Mouse (Mus musculus) liver, embryonic 14.5 days (tissue): Measurements from ENCODE around the gene Col4a1.

ENCODE experiments used
- CTCF ChIP-seq: IDR thresholded peaks from 2 replicates; pipeline ENCODE4 v1.5.1; 2016; ENCODE audit warnings: antibody characterized with exemption, low read depth, control low read depth
- EP300 ChIP-seq: IDR thresholded peaks from 2 replicates; pipeline ENCODE4 v1.6.1; 2016; ENCODE audit warnings: antibody characterized with exemption, low read depth

DNA sequence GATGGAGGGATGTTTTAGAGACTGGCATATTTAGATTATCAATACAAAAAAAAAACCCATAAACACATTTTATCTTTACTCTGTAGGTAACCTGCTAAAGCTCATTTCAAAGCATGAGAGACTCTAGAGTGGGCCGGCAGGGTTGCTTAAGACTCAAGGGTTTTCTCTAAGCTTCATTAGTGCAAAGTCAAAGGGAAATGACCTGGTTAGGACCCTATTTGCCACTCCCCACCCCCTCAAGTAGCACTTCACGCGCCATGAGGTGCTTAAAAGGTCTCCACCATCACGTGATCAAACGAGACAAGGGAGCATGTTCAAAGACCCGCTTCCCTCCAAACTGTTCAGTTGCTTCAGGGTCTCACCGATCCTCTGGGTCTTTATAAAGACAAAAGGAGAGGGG lies 63.9 kb downstream of the Col4a1 start:
- TF ChIP-seq CTCF: no peak
- TF ChIP-seq EP300: no peak
